Mouse (Mus musculus): Measurements from ENCODE around the gene Ttll9. TPM values are rescaled to one million over a fixed set of nuclear protein-coding genes. Genes with fewer than 3 reads are reported as not detected.
A peak's percentile ranks its signal among the peaks of the same experiment; 100 is the strongest.

The Ttll9 gene
- total RNA-seq, 2 experiments from 2014 or later, result 0.16 to 0.60 TPM

DNA sequence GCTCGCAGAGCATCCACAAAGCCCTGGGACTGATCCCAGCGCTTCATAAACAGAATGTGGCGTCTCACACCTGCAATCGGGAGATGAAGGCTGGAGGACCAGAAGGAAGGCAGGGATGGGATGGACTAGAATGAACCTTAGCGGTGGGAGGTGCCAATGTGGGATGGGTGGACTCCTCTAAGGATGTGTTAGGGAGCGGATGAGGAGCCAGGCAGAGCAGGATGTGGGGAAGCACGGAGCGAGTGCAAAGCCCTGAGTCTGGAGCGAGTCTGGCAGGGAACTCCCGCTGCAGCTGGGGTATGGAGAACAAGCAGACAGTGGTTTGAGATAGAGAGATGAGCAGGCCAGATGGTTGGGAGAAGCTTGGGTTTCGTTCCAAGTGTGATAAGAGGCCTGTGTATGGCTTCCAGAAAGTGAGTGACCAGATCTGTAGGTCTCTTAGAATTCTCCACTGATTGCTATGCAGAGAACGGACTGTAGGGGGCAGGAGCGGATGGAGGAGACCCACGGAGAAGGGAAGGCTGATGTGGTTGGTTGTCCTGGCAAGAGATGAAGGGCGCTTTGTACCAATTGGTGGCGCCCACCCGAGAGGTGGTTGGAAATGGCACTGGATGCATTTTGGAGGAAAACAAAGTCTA lies 85.7 kb downstream of the Ttll9 start:
- DNase-seq (ENCODE audit: low spot score in 2 of 2), result peak; percentile 58 to 63

DNA sequence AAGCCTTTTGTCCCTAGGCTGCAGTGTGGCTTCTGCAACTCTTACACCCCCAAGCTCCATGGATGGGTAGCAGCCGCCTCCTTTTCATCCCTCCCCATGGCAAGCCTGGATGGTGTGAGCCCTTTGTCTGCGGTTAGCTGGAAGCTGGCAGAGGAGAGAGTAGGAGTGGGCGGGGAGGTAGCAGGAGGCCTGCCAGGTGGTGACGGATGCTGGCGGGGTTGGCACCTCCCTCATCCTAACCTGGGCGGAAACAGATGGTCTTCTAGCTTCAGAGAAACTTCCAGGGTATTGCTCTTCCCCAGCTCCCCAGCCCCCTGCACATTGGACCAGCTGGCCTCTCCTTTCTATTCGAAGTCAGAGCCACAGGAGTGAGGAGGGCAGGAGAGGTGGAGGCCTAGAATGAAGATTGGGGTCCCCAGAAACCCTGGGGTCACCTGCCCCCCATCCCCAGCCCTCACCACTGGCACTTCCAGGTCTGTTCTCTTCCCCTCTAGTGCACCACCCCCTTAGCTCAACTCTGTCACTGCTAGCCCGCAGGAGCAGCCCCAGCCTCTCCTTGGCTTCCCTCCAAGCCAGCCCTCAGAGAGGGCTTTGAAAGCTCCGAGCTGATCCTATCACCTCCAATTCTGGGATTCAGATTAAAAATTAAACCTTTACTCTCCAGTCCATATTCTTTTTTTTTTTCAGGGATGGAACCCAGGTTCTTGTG lies 87.2 kb downstream of the Ttll9 start:
- DNase-seq (ENCODE audit: low spot score in 2 of 2), result no peak

DNA sequence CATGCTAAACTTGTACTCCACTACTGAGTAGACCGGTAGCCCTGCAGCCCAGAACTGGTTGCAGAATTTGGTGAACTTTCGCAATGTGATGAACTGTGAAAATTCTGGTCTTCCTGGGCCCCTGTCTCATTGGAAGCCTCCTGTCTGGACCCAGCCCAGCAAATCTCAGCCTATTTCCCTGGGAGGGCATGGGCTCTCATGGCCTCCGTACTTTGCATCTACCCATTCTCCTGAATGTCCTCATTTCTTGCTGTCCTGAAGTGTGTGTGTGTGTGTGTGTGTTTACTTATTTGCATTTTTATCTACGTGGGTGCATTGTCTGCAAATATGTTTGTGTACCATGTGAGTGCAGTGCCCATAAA lies 87.7 kb downstream of the Ttll9 start:
- no peak for DNase-seq (ENCODE audit: low spot score in 2 of 2)

DNA sequence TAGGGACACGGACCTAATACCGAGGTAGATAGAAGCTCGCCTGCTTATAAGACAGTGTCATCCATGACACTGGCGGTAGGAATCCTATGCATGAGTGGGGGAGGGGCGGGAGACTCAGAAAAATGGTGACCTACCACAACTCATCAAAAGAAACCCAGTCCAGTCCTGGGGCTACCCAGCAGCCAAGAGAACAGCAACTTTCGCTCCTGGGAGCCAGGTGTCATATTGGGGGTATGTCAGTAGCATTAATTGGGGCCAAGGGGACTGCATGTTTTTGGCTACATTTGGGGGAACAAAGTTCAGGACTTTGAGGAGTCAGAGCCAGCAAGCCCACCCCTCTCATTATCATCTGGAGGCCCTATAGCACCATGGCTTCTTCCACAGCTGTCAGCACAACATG lies 88.8 kb downstream of the Ttll9 start:
- DNase-seq (ENCODE audit: low spot score in 2 of 2), result no peak

DNA sequence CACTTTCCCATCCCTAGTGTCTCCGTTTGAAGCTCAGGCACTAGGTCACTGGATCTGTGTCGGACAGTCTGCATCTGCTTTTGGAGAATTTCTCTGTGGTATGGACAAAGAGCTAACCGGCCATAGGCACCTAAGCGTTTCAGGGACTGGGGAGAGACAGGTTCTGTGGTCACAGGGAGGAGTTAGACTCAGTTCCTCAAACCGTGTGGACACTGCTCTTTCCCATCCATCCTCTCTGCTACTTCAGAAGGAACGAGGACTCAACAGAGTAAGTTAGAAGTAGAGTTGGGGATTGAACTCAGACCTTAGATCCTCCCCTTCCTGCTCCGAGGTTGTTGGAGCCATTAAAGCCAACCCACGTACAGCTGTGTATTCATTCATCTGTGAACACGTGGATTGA lies 89.3 kb downstream of the Ttll9 start:
- DNase-seq (ENCODE audit: low spot score in 2 of 2), result no peak

DNA sequence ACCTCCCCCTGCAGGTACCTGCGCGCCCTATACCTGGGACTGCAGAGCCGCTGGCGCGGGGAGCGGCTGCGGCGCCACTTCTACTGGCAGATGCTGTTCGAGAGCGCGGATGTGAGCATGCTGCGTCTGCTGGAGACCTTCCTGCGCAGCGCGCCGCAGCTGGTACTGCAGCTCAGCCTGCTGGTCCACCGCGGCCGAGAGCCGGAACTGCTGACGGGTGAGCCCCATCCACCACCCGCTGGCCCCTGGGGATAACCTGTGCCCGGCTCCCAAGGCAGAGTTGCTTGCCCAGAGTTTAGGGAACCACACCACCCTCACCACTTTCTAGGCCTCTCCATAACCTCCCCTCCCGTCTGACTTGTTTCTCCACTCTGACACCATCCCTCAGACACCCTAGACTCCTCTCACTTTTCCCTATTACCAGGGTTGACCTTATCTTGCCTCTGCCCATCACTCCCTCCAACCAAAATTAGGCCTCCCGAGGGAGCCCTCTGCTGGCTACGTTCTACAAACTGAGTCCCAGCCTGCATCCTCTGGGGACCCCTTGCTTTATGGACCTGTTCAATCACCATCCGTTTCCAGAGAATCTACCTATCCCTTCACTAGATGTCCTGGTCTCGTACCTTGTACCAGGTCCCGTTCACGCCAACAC lies 90.5 kb downstream of the Ttll9 start:
- DNase-seq (ENCODE audit: low spot score in 2 of 2), result no peak

DNA sequence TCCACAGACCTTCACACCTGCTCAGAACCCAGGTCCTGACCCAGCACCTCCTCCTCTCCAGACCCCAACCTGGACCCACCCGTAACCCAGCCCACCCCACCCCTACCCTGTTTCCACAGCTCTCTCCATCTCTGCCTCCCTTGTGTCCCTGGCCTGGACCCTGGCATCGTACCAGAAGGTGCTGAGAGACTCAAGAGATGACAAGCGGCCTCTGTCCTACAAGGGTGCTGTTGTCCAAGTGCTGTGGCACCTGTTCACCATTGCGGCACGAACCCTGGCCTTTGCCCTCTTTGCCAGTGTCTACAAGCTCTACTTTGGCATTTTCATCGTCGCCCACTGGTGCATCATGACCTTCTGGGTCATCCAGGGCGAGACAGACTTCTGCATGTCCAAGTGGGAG lies 91.6 kb downstream of the Ttll9 start:
- no peak for DNase-seq (ENCODE audit: low spot score in 2 of 2)

DNA sequence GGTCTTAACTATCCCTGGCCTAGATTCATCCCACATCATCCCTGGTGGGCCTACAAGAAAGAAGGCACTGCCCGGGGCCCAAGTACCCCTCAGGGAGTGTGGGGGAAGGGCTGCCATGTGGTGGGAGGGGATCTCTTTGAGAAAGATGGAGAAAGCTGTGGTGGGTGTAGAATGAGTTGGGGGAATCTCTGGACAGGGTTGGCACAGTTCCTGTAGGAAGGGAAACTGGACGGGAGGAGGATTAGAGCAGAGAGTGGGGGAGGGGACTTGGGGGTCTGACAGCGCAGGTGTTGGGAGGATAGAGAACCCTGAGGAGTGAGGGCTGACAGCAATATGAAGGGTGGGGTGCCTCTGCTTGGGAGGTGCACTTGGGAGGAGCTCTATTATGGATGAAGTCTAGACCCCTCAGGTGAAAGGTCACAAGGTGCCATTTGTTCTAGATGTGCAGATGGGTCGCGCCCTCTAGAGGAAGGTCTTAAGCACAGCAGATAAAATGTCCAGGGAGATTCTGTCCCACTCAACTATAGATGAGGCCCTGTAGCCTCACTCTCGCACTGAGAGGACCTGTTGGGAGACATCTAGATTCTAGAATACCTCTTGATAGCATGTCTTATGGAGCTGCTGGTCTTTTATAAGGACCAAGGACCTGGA lies 93.1 kb downstream of the Ttll9 start:
- DNase-seq (ENCODE audit: low spot score in 2 of 2), result no peak

Other genes with a start within 250 kb of the Ttll9 start
- 10 to 100 TPM; 51.8 to 93.4 TPM for gene Id1, start 226.2 kb upstream of the Ttll9 start, total RNA-seq (2021)
- 1 to 10 TPM; 2.5 to 3.8 TPM for gene Cox4i2, start 208.3 kb upstream of the Ttll9 start, total RNA-seq (2021)
- gene Bcl2l1, start 130.8 kb upstream of the Ttll9 start, total RNA-seq (2021), result 10 to 100 TPM; 63.6 to 73.5 TPM
- gene Tpx2, start 114.5 kb upstream of the Ttll9 start, total RNA-seq (2021), result 1 to 10 TPM; 1.2 to 2.3 TPM
- gene Mylk2, start 51.1 kb upstream of the Ttll9 start, total RNA-seq (2021), result not detected
- 1 to 10 TPM; 2.3 to 3.5 TPM for gene Foxs1, start 29.3 kb upstream of the Ttll9 start, total RNA-seq (2021)
- gene Dusp15, start 10.8 kb upstream of the Ttll9 start, total RNA-seq (2021), result 1 to 10 TPM; 1.2 to 2.6 TPM
- 100 to 1,000 TPM; 187 to 200 TPM for gene Pdrg1, start 52.9 kb downstream of the Ttll9 start, total RNA-seq (2021)
- gene Xkr7, start 69.4 kb downstream of the Ttll9 start, total RNA-seq (2021), result 1 to 10 TPM in 1 of 2 experiments, under 1 TPM in 1; 0.86 to 1.3 TPM
- gene Ccm2l, start 103.5 kb downstream of the Ttll9 start, total RNA-seq (2021), result 10 to 100 TPM; 10.2 to 10.7 TPM
- gene Hck, start 146.0 kb downstream of the Ttll9 start, total RNA-seq (2021), result 1 to 10 TPM; 3.9 to 4.2 TPM
- gene Tm9sf4, start 198.8 kb downstream of the Ttll9 start, total RNA-seq (2021), result 100 to 1,000 TPM in 1 of 2 experiments, 10 to 100 TPM in 1; 94.6 to 101 TPM